Mouse (Mus musculus) kidney, adult 2 months (tissue): ENCODE measurements around the gene Mchr1.

Experiments
- CTCF ChIP-seq: fragments of 200-500 bp; conservative IDR thresholded peaks from 2 replicates; pipeline ENCODE4 v1.5.1; 2011; ENCODE audit warnings: low read depth, mild to moderate bottlenecking, control low read depth, low read length, moderate library complexity, mixed read lengths; ENCODE audit not compliant: insufficient read depth, insufficient read length
- POLR2A ChIP-seq: fragments of 200-500 bp; IDR thresholded peaks from one replicate; pipeline ENCODE4 v1.6.1; 2011; ENCODE audit warnings: low read depth, low read length, control low read depth

- no peak for TF ChIP-seq POLR2A
- TF ChIP-seq CTCF: no peak
Measured at GRCm38 (mm10) chr15:81259304-81259703, 24.0 kb downstream of the Mchr1 start.
